Mouse (Mus musculus) kidney, embryonic 16.5 days (tissue): ENCODE measurements around the gene Far1. TPM values are rescaled to one million over a fixed set of nuclear protein-coding genes. Genes with fewer than 3 reads are reported as not detected.

Experiments
- ATAC-seq: fragments of 200-750 bp; cut with Nextera tagmentation; 2 replicates; pipeline ENCODE4 v1.8.0; 2017; ENCODE audit warnings: moderate TSS enrichment; ENCODE audit not compliant: low FRiP score, low TSS enrichment
- H3K27ac ChIP-seq: fragments of 300-500 bp; sonication (generic); 2 replicates; pipeline ENCODE4 v1.5.1; 2014; ENCODE audit warnings: low read length
- H3K27me3 ChIP-seq: fragments of 300-500 bp; sonication (generic); 2 replicates; pipeline ENCODE4 v1.6.1; 2014; ENCODE audit warnings: low read length, control low read depth, mixed read lengths; ENCODE audit not compliant: insufficient read depth
- H3K36me3 ChIP-seq: fragments of 300-500 bp; sonication (generic); 2 replicates; pipeline ENCODE4 v1.6.1; 2014; ENCODE audit warnings: low read length, control low read depth, mixed read lengths; ENCODE audit not compliant: insufficient read depth
- H3K4me1 ChIP-seq: fragments of 300-500 bp; sonication (generic); 2 replicates; pipeline ENCODE4 v1.6.1; 2014; ENCODE audit warnings: low read length, control low read depth, mixed read lengths; ENCODE audit not compliant: insufficient read depth
- H3K4me2 ChIP-seq: fragments of 300-500 bp; sonication (generic); replicated peaks from 2 replicates; pipeline ENCODE4 v1.6.1; 2014; ENCODE audit warnings: low read depth, low read length
- H3K4me3 ChIP-seq: fragments of 300-500 bp; sonication (generic); 2 replicates; pipeline ENCODE4 v1.5.1; 2014; ENCODE audit warnings: mild to moderate bottlenecking, low read length
- H3K9ac ChIP-seq: fragments of 300-500 bp; sonication (generic); replicated peaks from 2 replicates; pipeline ENCODE4 v1.6.1; 2014; ENCODE audit warnings: low read length
- H3K9me3 ChIP-seq: fragments of 300-500 bp; sonication (generic); 2 replicates; pipeline ENCODE4 v1.6.1; 2016; ENCODE audit warnings: low read length, control low read depth
- WGBS: fragments of 180-500 bp; shearing (Covaris S2); extraction: QIAGEN DNeasy Blood & Tissue Kit; methylation state at CpG from one replicate; pipeline ENCODE4 v1.1.7; 2014; 5-methylcytosine and 5-hydroxymethylcytosine counted together
- polyA plus RNA-seq: library from polyadenylated mRNA; unstranded; fragments of >200 nt; fragmentation: Nextera tagmentation; extraction: Ambion mirVana; gene quantifications from 2 replicates; pipeline ENCODE4 v1.2.1, GENCODE M21; 2015

The Far1 gene
- polyA plus RNA-seq: 98.3 and 100.0 TPM in 2 replicates

- Histone ChIP-seq H3K4me1 (peaks cover 23% of the 10 kb centered on the region), H3K27ac (peak within 1 kb of the TSS; percentile 95), H3K4me2 (peak within 1 kb of the TSS; percentile 93), H3K9ac (peak within 1 kb of the TSS; percentile 95), H3K27me3 (0 out of 2 replicates have a peak, but pooled peaks cover 2% of the 10 kb centered on the region), H3K9me3 (no peaks in the 10 kb centered on the region), H3K36me3 (no peaks in the 10 kb centered on the region), H3K4me3 (peak within 1 kb of the TSS; percentile 93)
- WGBS: under 1% methylated on average over 70 of the region's 71 CpGs
- ATAC-seq: peak; percentile 100
These were observed at the start of gene Far1 for GRCm38 (mm10) chr7:113513286-113513962. TSS of gene Far1 (plus strand) at chr7:113513834.

GRCm38 (mm10) chr7:113468345-113468744 lies 45.3 kb upstream of the Far1 start:
- Histone ChIP-seq H3K9me3 (no peaks in the 10 kb centered on the region), H3K4me3 (no peak overlapping the region), H3K36me3 (no peaks in the 10 kb centered on the region), H3K4me2 (no peak overlapping the region), H3K4me1 (no peaks in the 10 kb centered on the region), H3K27me3 (no peaks in the 10 kb centered on the region), H3K27ac (no peak overlapping the region), H3K9ac (no peak overlapping the region)
- 84% methylated on average over 3 of the region's 3 CpGs for WGBS
- no peak for ATAC-seq

GRCm38 (mm10) chr7:113470671-113471070 lies 43.0 kb upstream of the Far1 start:
- Histone ChIP-seq H3K27me3 (no peaks in the 10 kb centered on the region), H3K4me3 (no peak overlapping the region), H3K4me2 (no peak overlapping the region), H3K36me3 (no peaks in the 10 kb centered on the region), H3K4me1 (no peaks in the 10 kb centered on the region), H3K27ac (no peak overlapping the region), H3K9ac (no peak overlapping the region), H3K9me3 (no peaks in the 10 kb centered on the region)
- no peak for ATAC-seq
- WGBS: 86% methylated on average over 2 of the region's 2 CpGs

GRCm38 (mm10) chr7:113471653-113472052 lies 42.0 kb upstream of the Far1 start:
- Histone ChIP-seq H3K9me3 (no peaks in the 10 kb centered on the region), H3K36me3 (no peaks in the 10 kb centered on the region), H3K9ac (no peak overlapping the region), H3K4me2 (no peak overlapping the region), H3K4me3 (no peak overlapping the region), H3K4me1 (no peaks in the 10 kb centered on the region), H3K27me3 (no peaks in the 10 kb centered on the region), H3K27ac (no peak overlapping the region)
- ATAC-seq: no peak
- WGBS: 87% methylated on average over 1 of the region's 1 CpGs

- H3K27ac ChIP-seq: no peak overlapping the region
- 52% methylated on average over 2 of the region's 2 CpGs for WGBS
- H3K4me2 ChIP-seq: no peak overlapping the region
- H3K4me3 ChIP-seq: no peak overlapping the region
- H3K27me3 ChIP-seq: no peaks in the 10 kb centered on the region
- H3K9ac ChIP-seq: no peak overlapping the region
- no peaks in the 10 kb centered on the region for H3K36me3 ChIP-seq
- H3K4me1 ChIP-seq: no peaks in the 10 kb centered on the region
- H3K9me3 ChIP-seq: no peaks in the 10 kb centered on the region
- ATAC-seq: no peak
These were observed 17.8 kb upstream of the Far1 start for GRCm38 (mm10) chr7:113495792-113496191.

GRCm38 (mm10) chr7:113498413-113498812 lies 15.2 kb upstream of the Far1 start:
- Histone ChIP-seq H3K9ac (no peak overlapping the region), H3K4me2 (no peak overlapping the region)
- WGBS: 85% methylated on average over 3 of the region's 3 CpGs

GRCm38 (mm10) chr7:113499821-113500220 lies 13.8 kb upstream of the Far1 start:
- no peak overlapping the region for H3K4me3 ChIP-seq
- WGBS: 82% methylated on average over 6 of the region's 6 CpGs
- no peaks in the 10 kb centered on the region for H3K4me1 ChIP-seq
- no peaks in the 10 kb centered on the region for H3K36me3 ChIP-seq
- no peak overlapping the region for H3K27ac ChIP-seq
- H3K9ac ChIP-seq: no peak overlapping the region
- H3K27me3 ChIP-seq: no peaks in the 10 kb centered on the region
- ATAC-seq: no peak
- no peak overlapping the region for H3K4me2 ChIP-seq
- H3K9me3 ChIP-seq: no peaks in the 10 kb centered on the region

More at GRCm38 (mm10) chr7:113498413-113498812, 15.2 kb upstream of the Far1 start:
- H3K9me3 ChIP-seq: no peaks in the 10 kb centered on the region
- ATAC-seq: no peak
- no peak overlapping the region for H3K4me3 ChIP-seq
- H3K36me3 ChIP-seq: no peaks in the 10 kb centered on the region
- no peaks in the 10 kb centered on the region for H3K4me1 ChIP-seq
- no peak overlapping the region for H3K27ac ChIP-seq
- no peaks in the 10 kb centered on the region for H3K27me3 ChIP-seq

GRCm38 (mm10) chr7:113502453-113502852 lies 11.2 kb upstream of the Far1 start:
- WGBS: 64% methylated on average over 3 of the region's 3 CpGs
- ATAC-seq: no peak
- Histone ChIP-seq H3K4me3 (no peak overlapping the region), H3K4me2 (no peak overlapping the region), H3K9ac (no peak overlapping the region), H3K27ac (no peak overlapping the region), H3K36me3 (no peaks in the 10 kb centered on the region), H3K27me3 (no peaks in the 10 kb centered on the region), H3K4me1 (no peaks in the 10 kb centered on the region), H3K9me3 (no peaks in the 10 kb centered on the region)

GRCm38 (mm10) chr7:113505047-113505446 lies 8.6 kb upstream of the Far1 start:
- Histone ChIP-seq H3K9me3 (no peaks in the 10 kb centered on the region), H3K4me2 (no peak overlapping the region), H3K27ac (no peak overlapping the region), H3K4me1 (no peaks in the 10 kb centered on the region), H3K4me3 (no peak overlapping the region), H3K36me3 (no peaks in the 10 kb centered on the region), H3K9ac (no peak overlapping the region), H3K27me3 (no peaks in the 10 kb centered on the region)
- 67% methylated on average over 5 of the region's 5 CpGs for WGBS
- no peak for ATAC-seq

GRCm38 (mm10) chr7:113505516-113506045 lies 8.1 kb upstream of the Far1 start:
- H3K9me3 ChIP-seq: no peaks in the 10 kb centered on the region
- H3K27ac ChIP-seq: no peak overlapping the region
- H3K27me3 ChIP-seq: no peaks in the 10 kb centered on the region
- H3K4me1 ChIP-seq: no peaks in the 10 kb centered on the region
- no peak for ATAC-seq
- no peak overlapping the region for H3K4me2 ChIP-seq
- 87% methylated on average over 4 of the region's 4 CpGs for WGBS
- no peaks in the 10 kb centered on the region for H3K36me3 ChIP-seq
- H3K9ac ChIP-seq: no peak overlapping the region
- H3K4me3 ChIP-seq: no peak overlapping the region
